Mouse (Mus musculus) C2C12 (cell line): ENCODE measurements around the gene Msh5.

Experiments used
- CEBPB ChIP-seq: IDR thresholded peaks from one replicate; pipeline ENCODE4 v1.6.1; 2011; ENCODE audit warnings: low read depth, mild to moderate bottlenecking, control low read depth, moderate library complexity
- CTCF ChIP-seq: IDR thresholded peaks from one replicate; pipeline ENCODE4 v1.5.1; 2011; ENCODE audit not compliant: control insufficient read depth, insufficient read depth, insufficient read length
- MAX ChIP-seq: IDR thresholded peaks from one replicate; pipeline ENCODE4 v1.6.1; 2011; ENCODE audit warnings: mild to moderate bottlenecking, control low read depth
- MYOD1 ChIP-seq: IDR thresholded peaks from one replicate; pipeline ENCODE4 v1.6.1; 2011; ENCODE audit warnings: low read depth; ENCODE audit not compliant: control insufficient read depth, insufficient read length
- USF1 ChIP-seq: IDR thresholded peaks from one replicate; pipeline ENCODE4 v1.6.1; 2011; ENCODE audit warnings: low read depth, mild to moderate bottlenecking, control low read depth, moderate library complexity

- TF ChIP-seq CTCF: no peak
- TF ChIP-seq MAX: no peak
- no peak for TF ChIP-seq USF1
- no peak for TF ChIP-seq MYOD1
- TF ChIP-seq CEBPB: no peak
Measured at GRCm38 (mm10) chr17:35060071-35060470, 13.5 kb upstream of the Msh5 start.
